Mouse (Mus musculus): ENCODE measurements around the gene Mocs1. TPM values are rescaled to one million over a fixed set of nuclear protein-coding genes. Genes with fewer than 3 reads are reported as not detected.

Gene Mocs1
- polyA plus RNA-seq, 1 experiment: 41.4 TPM

GRCm38 (mm10) chr17:49422286-49423066 lies 5.7 kb upstream of the Mocs1 start:
- Histone ChIP-seq H3K4me3 (ENCODE audit: insufficient read depth, low read depth, low read length) (no peak overlapping the region), H3K27me3 (replicated peaks; ENCODE audit: control insufficient read depth, insufficient read depth, low read length) (no peaks in the 10 kb centered on the region), H3K4me1 (ENCODE audit: control insufficient read depth, insufficient read depth, low read length) (no peaks in the 10 kb centered on the region), H3K27ac (ENCODE audit: insufficient read depth, low read depth, low read length) (no peak overlapping the region), H3K36me3 (ENCODE audit: control insufficient read depth, insufficient read depth, low read length) (no peaks in the 10 kb centered on the region)
- TF ChIP-seq POLR2A (IDR thresholded peaks at IDR 0.05; ENCODE audit: low read depth, low read length) (no peak), CTCF (conservative IDR thresholded peaks at IDR 0.05; ENCODE audit: insufficient read depth, insufficient read length, low read depth, low read length) (no peak)
- no peak for DNase-seq
- WGBS: 73% methylated on average over 3 of the region's 3 CpGs

GRCm38 (mm10) chr17:49423067-49423325 lies 5.2 kb upstream of the Mocs1 start:
- no peaks in the 10 kb centered on the region for H3K36me3 ChIP-seq (ENCODE audit: control insufficient read depth, insufficient read depth, low read length)
- no peak overlapping the region for H3K27ac ChIP-seq (ENCODE audit: insufficient read depth, low read depth, low read length)
- DNase-seq: no peak
- no peak for TF ChIP-seq CTCF (conservative IDR thresholded peaks at IDR 0.05; ENCODE audit: insufficient read depth, insufficient read length, low read depth, low read length)
- TF ChIP-seq POLR2A (IDR thresholded peaks at IDR 0.05; ENCODE audit: low read depth, low read length): no peak
- no peaks in the 10 kb centered on the region for H3K4me1 ChIP-seq (ENCODE audit: control insufficient read depth, insufficient read depth, low read length)
- H3K4me3 ChIP-seq (ENCODE audit: insufficient read depth, low read depth, low read length): no peak overlapping the region
- 64% methylated on average over 2 of the region's 2 CpGs for WGBS
- H3K27me3 ChIP-seq (replicated peaks; ENCODE audit: control insufficient read depth, insufficient read depth, low read length): no peaks in the 10 kb centered on the region

- Histone ChIP-seq H3K36me3 (ENCODE audit: control insufficient read depth, insufficient read depth, low read length) (no peaks in the 10 kb centered on the region), H3K4me3 (ENCODE audit: insufficient read depth, low read depth, low read length) (no peak overlapping the region), H3K27me3 (replicated peaks; ENCODE audit: control insufficient read depth, insufficient read depth, low read length) (no peaks in the 10 kb centered on the region), H3K27ac (ENCODE audit: insufficient read depth, low read depth, low read length) (no peak overlapping the region), H3K4me1 (ENCODE audit: control insufficient read depth, insufficient read depth, low read length) (no peaks in the 10 kb centered on the region)
- no peak for DNase-seq
- TF ChIP-seq CTCF (conservative IDR thresholded peaks at IDR 0.05; ENCODE audit: insufficient read depth, insufficient read length, low read depth, low read length) (no peak), POLR2A (IDR thresholded peaks at IDR 0.05; ENCODE audit: low read depth, low read length) (no peak)
- WGBS: 93% methylated on average over 3 of the region's 3 CpGs
Observed at GRCm38 (mm10) chr17:49423872-49424271, 4.3 kb upstream of the Mocs1 start.

GRCm38 (mm10) chr17:49427631-49428238 lies 427 bp upstream of the Mocs1 start:
- DNase-seq: no peak
- 22% methylated on average over 9 of the region's 9 CpGs for WGBS
- Histone ChIP-seq H3K4me3 (ENCODE audit: insufficient read depth, low read depth, low read length) (no peak overlapping the region), H3K27ac (ENCODE audit: insufficient read depth, low read depth, low read length) (no peak overlapping the region), H3K4me1 (ENCODE audit: control insufficient read depth, insufficient read depth, low read length) (peaks cover 23% of the 10 kb centered on the region), H3K27me3 (replicated peaks; ENCODE audit: control insufficient read depth, insufficient read depth, low read length) (no peaks in the 10 kb centered on the region), H3K36me3 (ENCODE audit: control insufficient read depth, insufficient read depth, low read length) (no peaks in the 10 kb centered on the region)
- no peak for TF ChIP-seq POLR2A (IDR thresholded peaks at IDR 0.05; ENCODE audit: low read depth, low read length)
- TF ChIP-seq CTCF (conservative IDR thresholded peaks at IDR 0.05; ENCODE audit: insufficient read depth, insufficient read length, low read depth, low read length): peak; percentile 25; the same call in 1 of the 2 replicates

- TF ChIP-seq POLR2A (IDR thresholded peaks at IDR 0.05; ENCODE audit: low read depth, low read length): no peak
- TF ChIP-seq CTCF (conservative IDR thresholded peaks at IDR 0.05; ENCODE audit: insufficient read depth, insufficient read length, low read depth, low read length): no peak
- no peaks in the 10 kb centered on the region for H3K36me3 ChIP-seq (ENCODE audit: control insufficient read depth, insufficient read depth, low read length)
- peak overlapping the region; percentile 87 for H3K4me3 ChIP-seq (ENCODE audit: insufficient read depth, low read depth, low read length)
- H3K27ac ChIP-seq (ENCODE audit: insufficient read depth, low read depth, low read length): peak overlapping the region; percentile 78
- peak; percentile 70 for DNase-seq
- H3K27me3 ChIP-seq (replicated peaks; ENCODE audit: control insufficient read depth, insufficient read depth, low read length): no peaks in the 10 kb centered on the region
- H3K4me1 ChIP-seq (ENCODE audit: control insufficient read depth, insufficient read depth, low read length): peaks cover 28% of the 10 kb centered on the region
- WGBS: 12% methylated on average over 13 of the region's 13 CpGs
Observed at GRCm38 (mm10) chr17:49428751-49429415, 721 bp downstream of the Mocs1 start.

GRCm38 (mm10) chr17:49429471-49430129 lies 1.4 kb downstream of the Mocs1 start:
- Histone ChIP-seq H3K27ac (ENCODE audit: insufficient read depth, low read depth, low read length) (0 out of 2 replicates have a peak overlapping the region, but pooled peaks have one; percentile 18), H3K27me3 (replicated peaks; ENCODE audit: control insufficient read depth, insufficient read depth, low read length) (no peaks in the 10 kb centered on the region), H3K4me3 (ENCODE audit: insufficient read depth, low read depth, low read length) (peak overlapping the region; percentile 87; the same call in 1 of the 2 replicates), H3K4me1 (ENCODE audit: control insufficient read depth, insufficient read depth, low read length) (peaks cover 28% of the 10 kb centered on the region), H3K36me3 (ENCODE audit: control insufficient read depth, insufficient read depth, low read length) (no peaks in the 10 kb centered on the region)
- 65% methylated on average over 6 of the region's 6 CpGs for WGBS
- TF ChIP-seq POLR2A (IDR thresholded peaks at IDR 0.05; ENCODE audit: low read depth, low read length) (no peak), CTCF (conservative IDR thresholded peaks at IDR 0.05; ENCODE audit: insufficient read depth, insufficient read length, low read depth, low read length) (no peak)
- no peak for DNase-seq

Measured in kidney, adult 2 months (tissue).